Mouse (Mus musculus) forebrain, embryonic 15.5 days (tissue): Measurements from ENCODE around the gene Sptssb. TPM values are rescaled to one million over a fixed set of nuclear protein-coding genes. Genes with fewer than 3 reads are reported as not detected.

Source experiments
- ATAC-seq: fragments of 200-750 bp; cut with Nextera tagmentation; replicated peaks from 2 replicates; pipeline ENCODE4 v1.8.0; 2017; ENCODE audit warnings: mild to moderate bottlenecking, moderate TSS enrichment, moderate library complexity
- H3K27ac ChIP-seq: fragments of 300-500 bp; sonication (generic); replicated peaks from 2 replicates; pipeline ENCODE4 v1.5.1; 2015; ENCODE audit warnings: mild to moderate bottlenecking, inconsistent platforms
- H3K27me3 ChIP-seq: fragments of 300-500 bp; sonication (generic); 2 replicates; pipeline ENCODE4 v1.6.1; 2015; ENCODE audit warnings: inconsistent platforms
- H3K36me3 ChIP-seq: fragments of 300-500 bp; sonication (generic); 2 replicates; pipeline ENCODE4 v1.6.1; 2015; ENCODE audit warnings: mild to moderate bottlenecking, inconsistent platforms
- H3K4me1 ChIP-seq: fragments of 300-500 bp; sonication (generic); 2 replicates; pipeline ENCODE4 v1.6.1; 2015; ENCODE audit warnings: inconsistent platforms
- H3K4me2 ChIP-seq: fragments of 300-500 bp; sonication (generic); replicated peaks from 2 replicates; pipeline ENCODE4 v1.6.1; 2015; ENCODE audit warnings: mild to moderate bottlenecking, inconsistent platforms
- H3K4me3 ChIP-seq: fragments of 300-500 bp; sonication (generic); 2 replicates; pipeline ENCODE4 v1.5.1; 2015; ENCODE audit warnings: mild to moderate bottlenecking, inconsistent platforms
- H3K9ac ChIP-seq: fragments of 300-500 bp; sonication (generic); replicated peaks from 2 replicates; pipeline ENCODE4 v1.6.1; 2015; ENCODE audit warnings: mild to moderate bottlenecking, inconsistent platforms
- H3K9me3 ChIP-seq: fragments of 300-500 bp; sonication (generic); 2 replicates; pipeline ENCODE4 v1.6.1; 2016; ENCODE audit warnings: inconsistent platforms
- WGBS: fragments of 180-500 bp; shearing (Covaris S2); methylation state at CpG from one replicate; pipeline ENCODE4 v1.1.7; 2015; ENCODE audit warnings: mixed read lengths; 5-methylcytosine and 5-hydroxymethylcytosine counted together
- polyA plus RNA-seq: library from polyadenylated mRNA; unstranded; fragments of >200 nt; fragmentation: Nextera tagmentation; extraction: Ambion mirVana; gene quantifications from 2 replicates; pipeline ENCODE4 v1.2.1, GENCODE M21; 2015

The Sptssb gene
- polyA plus RNA-seq, 1 experiment from 2014 or later = 0.29 TPM

DNA sequence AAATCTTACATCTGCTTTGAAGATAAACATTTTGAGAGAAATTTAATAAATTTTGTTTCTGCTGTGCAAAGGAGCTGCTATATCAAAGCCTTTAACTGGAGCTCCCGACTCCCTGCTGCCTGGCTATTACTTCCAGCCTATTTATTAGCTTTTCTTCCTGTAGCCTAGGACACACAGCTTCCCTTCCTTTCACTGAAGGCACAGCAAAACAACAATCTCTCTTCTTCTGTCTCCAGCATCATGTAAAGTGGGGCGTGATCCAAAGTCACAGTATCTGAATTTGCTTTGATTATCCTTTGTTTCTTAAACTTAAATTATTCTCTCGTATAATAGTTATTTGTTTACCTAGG lies 39.9 kb downstream of the Sptssb start:
- Histone ChIP-seq H3K4me1 (0 out of 2 replicates have a peak, but pooled peaks cover 2% of the 10 kb centered on the region), H3K9ac (no peak overlapping the region), H3K4me2 (no peak overlapping the region), H3K36me3 (no peaks in the 10 kb centered on the region), H3K4me3 (no peak overlapping the region), H3K9me3 (no peaks in the 10 kb centered on the region), H3K27ac (no peak overlapping the region), H3K27me3 (no peaks in the 10 kb centered on the region)
- WGBS = 21% methylated on average over 3 of the region's 3 CpGs
- no peak for ATAC-seq

GRCm38 (mm10) chr3:69819146-69819850 lies 40.4 kb downstream of the Sptssb start:
- H3K4me2 ChIP-seq = no peak overlapping the region
- no peaks in the 10 kb centered on the region for H3K36me3 ChIP-seq
- no peak overlapping the region for H3K9ac ChIP-seq
- ATAC-seq = no peak
- H3K9me3 ChIP-seq = no peaks in the 10 kb centered on the region
- no peak overlapping the region for H3K27ac ChIP-seq
- H3K27me3 ChIP-seq = no peaks in the 10 kb centered on the region
- 0 out of 2 replicates have a peak, but pooled peaks cover 2% of the 10 kb centered on the region for H3K4me1 ChIP-seq
- WGBS = 77% methylated on average over 7 of the region's 7 CpGs
- H3K4me3 ChIP-seq = no peak overlapping the region

GRCm38 (mm10) chr3:69818466-69818865 lies 41.3 kb downstream of the Sptssb start:
- 57% methylated on average over 5 of the region's 5 CpGs for WGBS
- Histone ChIP-seq H3K9me3 (no peaks in the 10 kb centered on the region), H3K36me3 (no peaks in the 10 kb centered on the region), H3K4me2 (no peak overlapping the region), H3K4me1 (0 out of 2 replicates have a peak, but pooled peaks cover 2% of the 10 kb centered on the region), H3K4me3 (no peak overlapping the region), H3K9ac (no peak overlapping the region), H3K27ac (no peak overlapping the region), H3K27me3 (no peaks in the 10 kb centered on the region)
- no peak; the same call in 1 of the 2 replicates for ATAC-seq

GRCm38 (mm10) chr3:69816547-69816946 lies 43.2 kb downstream of the Sptssb start:
- Histone ChIP-seq H3K4me1 (0 out of 2 replicates have a peak, but pooled peaks cover 2% of the 10 kb centered on the region), H3K36me3 (no peaks in the 10 kb centered on the region), H3K4me3 (no peak overlapping the region), H3K9me3 (no peaks in the 10 kb centered on the region), H3K27me3 (no peaks in the 10 kb centered on the region), H3K27ac (no peak overlapping the region), H3K9ac (no peak overlapping the region), H3K4me2 (no peak overlapping the region)
- WGBS = 83% methylated on average over 2 of the region's 2 CpGs
- no peak for ATAC-seq

DNA sequence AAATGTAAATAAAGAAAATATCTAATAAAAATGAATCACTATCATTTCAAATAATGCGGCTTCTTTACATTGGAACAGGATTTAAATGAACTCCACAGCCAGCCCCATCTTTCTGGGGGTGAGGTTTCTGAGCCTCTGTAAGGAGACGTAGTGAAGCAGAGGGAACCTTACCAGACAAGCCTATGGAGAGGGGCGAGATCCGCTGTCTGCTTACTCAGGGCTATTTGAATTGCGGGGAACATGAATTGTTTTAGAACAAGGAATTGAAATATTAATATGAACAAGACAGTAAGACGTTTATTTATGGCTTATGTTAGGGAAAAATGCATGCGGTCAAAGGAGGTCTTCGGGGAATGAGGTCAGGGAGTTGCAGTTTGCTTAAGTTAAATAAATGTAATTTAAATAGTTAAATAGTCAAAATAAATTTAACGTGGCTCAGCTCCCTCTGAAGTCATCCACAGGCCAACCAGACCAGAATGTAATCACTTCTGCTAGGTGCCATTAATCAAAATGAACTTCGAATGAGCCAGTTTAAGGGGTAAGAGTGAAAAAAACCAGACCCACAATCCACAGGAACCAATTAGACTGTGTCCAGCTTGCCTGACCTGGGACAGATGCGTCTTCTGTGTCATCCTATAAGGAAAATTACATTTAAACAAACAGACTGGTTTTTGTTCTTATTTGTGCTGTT lies 46.6 kb downstream of the Sptssb start:
- no peak overlapping the region for H3K4me3 ChIP-seq
- H3K27me3 ChIP-seq = no peaks in the 10 kb centered on the region
- H3K36me3 ChIP-seq = no peaks in the 10 kb centered on the region
- no peaks in the 10 kb centered on the region for H3K4me1 ChIP-seq
- ATAC-seq = no peak
- H3K9me3 ChIP-seq = no peaks in the 10 kb centered on the region
- WGBS = 92% methylated on average over 11 of the region's 11 CpGs
- no peak overlapping the region for H3K4me2 ChIP-seq
- no peak overlapping the region for H3K27ac ChIP-seq
- H3K9ac ChIP-seq = no peak overlapping the region

DNA sequence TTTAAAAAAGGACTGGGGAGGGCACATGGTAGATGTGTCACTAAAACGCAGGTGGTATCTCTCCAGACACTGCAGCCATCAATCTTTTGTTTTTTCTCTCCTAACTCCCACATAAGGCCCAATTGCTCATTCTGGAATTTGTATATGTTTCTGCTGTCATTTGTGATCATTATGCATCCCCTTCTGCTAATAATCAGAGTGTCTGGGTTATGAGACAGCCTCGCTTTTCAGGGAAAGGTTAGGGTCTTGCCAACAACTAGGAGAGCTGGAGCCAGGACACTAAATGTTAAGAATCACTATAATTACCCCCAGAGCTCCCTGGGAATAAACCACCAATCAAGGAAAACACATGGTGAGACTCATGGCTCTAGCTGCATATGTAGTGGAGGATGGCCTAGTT lies 47.3 kb downstream of the Sptssb start:
- H3K27ac ChIP-seq = no peak overlapping the region
- no peak overlapping the region for H3K9ac ChIP-seq
- no peak overlapping the region for H3K4me3 ChIP-seq
- 88% methylated on average over 2 of the region's 2 CpGs for WGBS
- no peaks in the 10 kb centered on the region for H3K27me3 ChIP-seq
- ATAC-seq = no peak
- no peaks in the 10 kb centered on the region for H3K9me3 ChIP-seq
- no peaks in the 10 kb centered on the region for H3K4me1 ChIP-seq
- H3K4me2 ChIP-seq = no peak overlapping the region
- H3K36me3 ChIP-seq = no peaks in the 10 kb centered on the region

DNA sequence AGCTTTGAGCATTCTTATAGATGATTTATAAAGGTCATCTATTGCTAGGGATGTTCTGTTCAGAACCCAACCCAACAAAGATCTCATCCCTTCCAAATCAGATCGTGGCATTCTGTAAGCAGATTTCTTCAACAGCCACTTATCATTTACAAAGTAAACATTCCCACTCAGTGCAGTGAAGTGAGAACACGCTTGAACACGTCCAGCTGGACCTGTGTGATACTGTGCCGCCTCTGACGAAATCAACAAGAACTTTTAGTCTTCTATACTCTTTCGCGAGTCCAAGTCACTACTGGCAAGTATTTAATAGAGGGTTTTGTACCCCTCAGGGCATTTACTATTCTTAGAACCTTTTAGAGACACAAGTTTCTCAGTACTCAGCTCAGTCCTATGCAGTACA lies 51.3 kb downstream of the Sptssb start:
- Histone ChIP-seq H3K27ac (no peak overlapping the region), H3K9me3 (no peaks in the 10 kb centered on the region), H3K27me3 (no peaks in the 10 kb centered on the region), H3K36me3 (no peaks in the 10 kb centered on the region), H3K4me3 (no peak overlapping the region), H3K9ac (no peak overlapping the region), H3K4me2 (no peak overlapping the region), H3K4me1 (no peaks in the 10 kb centered on the region)
- ATAC-seq = no peak
- WGBS = 88% methylated on average over 7 of the region's 7 CpGs

GRCm38 (mm10) chr3:69803137-69803536 lies 56.6 kb downstream of the Sptssb start:
- no peak for ATAC-seq
- Histone ChIP-seq H3K4me3 (no peak overlapping the region), H3K9me3 (no peaks in the 10 kb centered on the region), H3K9ac (no peak overlapping the region), H3K4me2 (no peak overlapping the region), H3K27ac (no peak overlapping the region), H3K4me1 (no peaks in the 10 kb centered on the region), H3K36me3 (no peaks in the 10 kb centered on the region), H3K27me3 (no peaks in the 10 kb centered on the region)
- WGBS = 91% methylated on average over 1 of the region's 1 CpGs

DNA sequence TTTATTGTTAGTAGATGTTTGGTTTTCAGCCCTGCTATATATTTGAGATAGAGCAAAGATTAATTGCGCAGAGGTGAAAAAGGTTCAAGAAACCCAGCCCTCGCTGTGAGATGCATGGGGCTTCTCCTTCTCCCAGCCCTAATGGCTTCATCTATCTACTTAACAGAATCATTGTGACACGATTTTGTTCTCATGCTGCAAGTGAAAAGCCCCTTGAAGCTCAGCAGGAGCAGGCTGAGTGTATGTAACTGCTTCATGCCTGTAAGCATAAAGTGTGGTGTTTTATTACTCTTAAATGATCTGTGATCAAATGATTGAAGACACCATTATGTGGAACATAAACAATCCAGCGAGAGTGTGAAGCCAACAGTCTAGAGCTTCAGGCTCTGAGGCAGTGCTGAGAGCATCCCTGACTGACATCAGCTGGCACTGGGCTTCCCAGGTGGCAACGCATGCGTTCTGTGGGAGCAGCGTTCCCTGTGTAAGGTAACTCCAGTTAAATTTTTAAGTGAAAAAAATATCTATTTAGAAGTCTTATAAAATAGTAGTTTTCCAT lies 58.8 kb downstream of the Sptssb start:
- no peaks in the 10 kb centered on the region for H3K4me1 ChIP-seq
- 70% methylated on average over 7 of the region's 7 CpGs for WGBS
- H3K27me3 ChIP-seq = no peaks in the 10 kb centered on the region
- H3K4me2 ChIP-seq = no peak overlapping the region
- H3K9me3 ChIP-seq = no peaks in the 10 kb centered on the region
- H3K9ac ChIP-seq = no peak overlapping the region
- H3K4me3 ChIP-seq = no peak overlapping the region
- ATAC-seq = no peak
- H3K36me3 ChIP-seq = no peaks in the 10 kb centered on the region
- no peak overlapping the region for H3K27ac ChIP-seq

GRCm38 (mm10) chr3:69799096-69799495 lies 60.6 kb downstream of the Sptssb start:
- Histone ChIP-seq H3K27ac (no peak overlapping the region), H3K4me2 (no peak overlapping the region), H3K27me3 (no peaks in the 10 kb centered on the region), H3K4me3 (no peak overlapping the region), H3K36me3 (no peaks in the 10 kb centered on the region), H3K9me3 (no peaks in the 10 kb centered on the region), H3K9ac (no peak overlapping the region), H3K4me1 (no peaks in the 10 kb centered on the region)
- WGBS = 81% methylated on average over 1 of the region's 1 CpGs
- ATAC-seq = no peak

DNA sequence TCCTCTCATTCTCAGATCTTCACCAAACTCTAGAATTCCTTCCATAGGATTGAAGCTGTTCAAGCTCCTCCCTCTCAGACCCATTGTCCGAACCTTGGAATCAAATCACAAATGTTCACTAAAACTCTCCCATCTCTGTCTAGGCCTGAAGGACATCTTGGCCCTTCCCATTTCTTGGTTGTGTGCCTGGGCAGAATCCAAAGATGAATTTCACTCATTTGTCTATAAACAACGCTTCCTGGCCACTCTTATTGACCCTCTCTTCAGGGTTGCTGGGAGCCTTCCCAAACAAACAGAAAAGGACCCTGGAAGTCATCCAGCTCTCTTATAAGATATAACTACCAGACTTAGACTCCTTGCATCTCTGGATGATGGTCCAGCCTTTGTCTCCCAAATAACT lies 61.8 kb downstream of the Sptssb start:
- no peak overlapping the region for H3K9ac ChIP-seq
- no peak overlapping the region for H3K27ac ChIP-seq
- H3K36me3 ChIP-seq = no peaks in the 10 kb centered on the region
- no peaks in the 10 kb centered on the region for H3K9me3 ChIP-seq
- 86% methylated on average over 2 of the region's 2 CpGs for WGBS
- ATAC-seq = no peak
- no peak overlapping the region for H3K4me3 ChIP-seq
- H3K4me2 ChIP-seq = no peak overlapping the region
- no peaks in the 10 kb centered on the region for H3K4me1 ChIP-seq
- H3K27me3 ChIP-seq = no peaks in the 10 kb centered on the region

- H3K4me2 ChIP-seq = no peak overlapping the region
- H3K4me3 ChIP-seq = no peak overlapping the region
- no peak overlapping the region for H3K27ac ChIP-seq
- H3K36me3 ChIP-seq = no peaks in the 10 kb centered on the region
- H3K4me1 ChIP-seq = no peaks in the 10 kb centered on the region
- WGBS = 74% methylated on average over 4 of the region's 4 CpGs
- no peak overlapping the region for H3K9ac ChIP-seq
- H3K9me3 ChIP-seq = no peaks in the 10 kb centered on the region
- no peak for ATAC-seq
- no peaks in the 10 kb centered on the region for H3K27me3 ChIP-seq
These were observed 62.2 kb downstream of the Sptssb start for GRCm38 (mm10) chr3:69797533-69797932.
